Mouse (Mus musculus) embryonic stem cell, embryonic (primary cell): ENCODE data around the gene Tmem98.

ENCODE experiments used
- CTCF ChIA-PET, 4 experiments: fragments of 300-600 bp in 2 of 4; fragments of 350-600 bp in 2 of 4; sonication (Branson Sonifier 250); formaldehyde crosslinking; loops; one replicate each; lab custom pipeline; 2022; ENCODE audit warnings: inconsistent platforms in 2 of 4; lab: Charles Lee
- POLR2A ChIA-PET, 4 experiments: fragments of 300-600 bp in 2 of 4; fragments of 350-600 bp in 2 of 4; sonication (Branson Sonifier 250); formaldehyde crosslinking; loops; one replicate each; lab custom pipeline; 2022; ENCODE audit warnings: antibody characterized with exemption in 4 of 4, inconsistent platforms in 1 of 4; lab: Charles Lee

The Tmem98 gene

GRCm38 (mm10) chr11:80809993-80810821 is at the start of gene Tmem98:
Gene Tmem98, plus strand, starts transcription at chr11:80810175.
- ChIA-PET CTCF (interaction anchor here in 1 of 4 experiments (0.5 kb wide), 1 partner anchor 1200 kb away, joined by 3 read pairs; no protein-coding TSS in a partner anchor), POLR2A (interaction anchor here in 3 of 4 experiments (0.6 to 1.6 kb wide), 6 partner anchors 19 to 1249 kb away, joined by 3 to 7 read pairs (median 4); partner anchors contain the start of gene Myo1d (in 1 of the 3))

- POLR2A ChIA-PET: no interaction called here
- CTCF ChIA-PET: no interaction called here
These were observed 48.5 kb upstream of the Tmem98 start for GRCm38 (mm10) chr11:80761285-80761974.

- ChIA-PET POLR2A (no interaction called here), CTCF (no interaction called here)
These were observed 47.9 kb upstream of the Tmem98 start for GRCm38 (mm10) chr11:80762066-80762465.

GRCm38 (mm10) chr11:80766068-80766467 is 43.9 kb upstream of the Tmem98 start:
- ChIA-PET CTCF (no interaction called here), POLR2A (interaction anchor here in 1 of 4 experiments (0.6 kb wide), 1 partner anchor 19 kb away, joined by 3 read pairs; no protein-coding TSS in a partner anchor)

GRCm38 (mm10) chr11:80766472-80767319 is 43.3 kb upstream of the Tmem98 start:
- POLR2A ChIA-PET: interaction anchor here in 3 of 4 experiments (0.6 to 1.5 kb wide), 4 partner anchors 13 to 583 kb away, joined by 3 read pairs; no protein-coding TSS in a partner anchor
- CTCF ChIA-PET: interaction anchor here in 2 of 4 experiments (0.6 to 0.7 kb wide), 2 partner anchors 22 to 106 kb away, joined by 3 read pairs; no protein-coding TSS in a partner anchor

- ChIA-PET CTCF (interaction anchor here in 2 of 4 experiments (0.6 to 0.7 kb wide), 3 partner anchors 52 to 1620 kb away, joined by 3 read pairs; no protein-coding TSS in a partner anchor), POLR2A (interaction anchor here in 2 of 4 experiments (0.6 to 1.5 kb wide), 4 partner anchors 12 to 583 kb away, joined by 3 read pairs; no protein-coding TSS in a partner anchor)
These were observed 42.7 kb upstream of the Tmem98 start for GRCm38 (mm10) chr11:80767320-80767617.

GRCm38 (mm10) chr11:80771186-80771585 is 38.8 kb upstream of the Tmem98 start:
- CTCF ChIA-PET: no interaction called here
- POLR2A ChIA-PET: no interaction called here

- ChIA-PET CTCF (interaction anchor here in 1 of 4 experiments (0.6 kb wide), 1 partner anchor 60 kb away, joined by 4 read pairs; no protein-coding TSS in a partner anchor), POLR2A (no interaction called here)
These were observed 38.3 kb upstream of the Tmem98 start for GRCm38 (mm10) chr11:80771596-80772250.

- ChIA-PET CTCF (no interaction called here), POLR2A (no interaction called here)
These were observed 37.3 kb upstream of the Tmem98 start for GRCm38 (mm10) chr11:80772595-80773210.

GRCm38 (mm10) chr11:80775535-80775934 is 34.4 kb upstream of the Tmem98 start:
- ChIA-PET POLR2A (interaction anchor here in 2 of 4 experiments (0.7 to 1.4 kb wide), 2 partner anchors 51 to 192 kb away, joined by 3 read pairs; no protein-coding TSS in a partner anchor), CTCF (interaction anchor here in 2 of 4 experiments (0.6 kb wide), 2 partner anchors 80 to 464 kb away, joined by 3 to 5 read pairs; no protein-coding TSS in a partner anchor)

- ChIA-PET POLR2A (no interaction called here), CTCF (no interaction called here)
These were observed 32.3 kb upstream of the Tmem98 start for GRCm38 (mm10) chr11:80777708-80778107.

GRCm38 (mm10) chr11:80778157-80778556 is 31.8 kb upstream of the Tmem98 start:
- CTCF ChIA-PET: interaction anchor here in 1 of 4 experiments (0.6 kb wide), 1 partner anchor 44 kb away, joined by 5 read pairs; no protein-coding TSS in a partner anchor
- POLR2A ChIA-PET: no interaction called here

GRCm38 (mm10) chr11:80778916-80779526 is 31.0 kb upstream of the Tmem98 start:
- ChIA-PET CTCF (interaction anchor here in 2 of 4 experiments (0.6 to 2.1 kb wide), 10 partner anchors 9 to 834 kb away, joined by 3 to 10 read pairs (median 4); partner anchors contain the start of gene Psmd11 (in 1 of the 2)), POLR2A (interaction anchor here in 3 of 4 experiments (0.6 to 2.1 kb wide), 12 partner anchors 11 to 446 kb away, joined by 3 to 15 read pairs (median 3); partner anchors contain the start of gene Tmem98 (in 1 of the 3))

GRCm38 (mm10) chr11:80779527-80780344 is 30.2 kb upstream of the Tmem98 start, which contains the start of gene Myo1d:
Gene Myo1d, minus strand, starts transcription at chr11:80780025.
- CTCF ChIA-PET: interaction anchor here (0.5 to 2.1 kb wide), 13 partner anchors 10 to 833 kb away, joined by 3 to 10 read pairs (median 3); partner anchors contain the start of gene Psmd11 (in 1 of the 4)
- POLR2A ChIA-PET: interaction anchor here in 3 of 4 experiments (0.6 to 2.1 kb wide), 13 partner anchors 12 to 447 kb away, joined by 3 to 15 read pairs (median 3); partner anchors contain the start of gene Tmem98 (in 1 of the 3)

- ChIA-PET POLR2A (interaction anchor here in 1 of 4 experiments (1.4 kb wide), 1 partner anchor 25 kb away, joined by 3 read pairs; no protein-coding TSS in a partner anchor), CTCF (no interaction called here)
These were observed 28.4 kb upstream of the Tmem98 start for GRCm38 (mm10) chr11:80781535-80781934.

GRCm38 (mm10) chr11:80783460-80783859 is 26.5 kb upstream of the Tmem98 start:
- POLR2A ChIA-PET: no interaction called here
- CTCF ChIA-PET: no interaction called here
